Mouse (Mus musculus) heart, postnatal 36 days (tissue): ENCODE data around the gene Socs2. TPM values are rescaled to one million over a fixed set of nuclear protein-coding genes. Genes with fewer than 3 reads are reported as not detected.

Experiments used
- DNase-seq, 2 experiments: peaks; one replicate each; pipeline ENCODE4 v3.0.0; 2021 to 2022
- intact Hi-C: fragments of 180-260 bp; cut with DNase I; formaldehyde crosslinking; loops from one replicate; pipeline ENCODE4 v1.15.1; 2025
- total RNA-seq, 2 experiments: library from RNA; stranded (reverse); gene quantifications; 2 replicates each; pipeline ENCODE4 v1.2.3; 2021

Socs2 gene
- total RNA-seq = 10 to 100 TPM; 44.7 to 57.0 TPM

GRCm38 (mm10) chr10:95416685-95417495, at the start of gene Socs2:
TSS of gene Socs2 (minus strand) at chr10:95417180.
- peak; percentile 95 to 96 for DNase-seq
- intact Hi-C loops = loop anchor here (1.0 to 5.0 kb wide), 7 partner anchors 28 to 274 kb away; no protein-coding TSS in a partner anchor

DNA sequence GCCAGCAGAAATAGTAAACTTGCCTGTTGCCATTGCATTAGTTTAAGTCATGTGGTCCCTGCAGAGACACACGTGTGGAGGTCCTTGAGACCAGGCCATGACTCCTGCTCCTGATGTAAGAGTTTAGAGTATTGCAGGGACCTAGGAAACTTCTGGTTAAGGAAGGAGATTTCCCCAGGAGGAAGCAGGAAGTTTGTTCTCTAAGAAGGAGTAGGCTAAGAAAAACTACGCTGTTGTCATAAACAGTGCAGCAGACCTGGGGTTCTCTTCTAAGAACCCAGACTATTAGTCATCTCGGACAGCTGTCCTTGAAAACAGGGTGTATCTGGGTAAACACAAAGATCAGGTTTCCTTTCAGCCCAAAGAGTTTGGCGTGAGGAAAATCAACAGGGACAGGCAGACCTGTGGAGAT, 48.5 kb upstream of the Socs2 start:
- intact Hi-C loops = no loop called here
- no peak for DNase-seq

DNA sequence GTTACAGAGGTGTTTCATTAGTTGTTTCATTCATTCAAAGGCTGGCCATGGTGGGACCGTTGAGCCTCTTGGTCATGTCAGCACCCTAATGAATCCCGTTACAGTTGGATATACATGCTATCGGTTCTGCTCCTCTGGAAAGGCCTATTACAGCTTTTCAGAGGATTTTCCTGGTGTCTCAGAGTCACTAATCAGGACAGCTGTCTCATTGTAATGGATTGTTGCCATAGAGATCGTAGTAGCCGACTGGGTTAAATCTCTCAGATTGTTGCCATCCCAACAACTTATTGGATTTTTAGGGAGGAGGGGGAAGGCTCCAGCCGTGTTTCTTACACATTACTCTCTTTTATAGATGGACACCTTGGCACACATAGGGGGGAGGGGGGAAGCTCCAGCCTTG, 47.5 kb upstream of the Socs2 start:
- intact Hi-C loops = no loop called here
- no peak for DNase-seq

DNA sequence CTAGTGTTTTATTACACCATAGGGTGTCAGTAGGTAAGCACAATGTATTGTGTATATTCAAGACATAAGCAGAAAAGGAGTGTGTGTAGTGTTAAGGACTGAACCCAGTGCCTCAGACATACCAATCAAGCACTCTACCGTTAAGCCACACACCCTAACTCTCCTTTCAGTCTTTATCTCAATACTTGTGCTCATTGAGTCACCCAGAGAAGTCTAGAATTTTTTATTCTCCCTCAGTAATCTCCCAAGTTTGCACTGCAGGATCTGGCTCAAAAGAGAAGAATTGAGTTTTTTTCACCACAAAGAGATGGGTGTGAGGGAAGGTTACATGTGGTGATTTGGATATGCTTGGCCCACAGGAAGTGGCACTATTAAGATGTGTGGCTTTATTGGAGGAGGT, 45.3 kb upstream of the Socs2 start:
- no peak for DNase-seq
- intact Hi-C loops = no loop called here

GRCm38 (mm10) chr10:95461053-95461553, 44.1 kb upstream of the Socs2 start:
- no peak for DNase-seq
- intact Hi-C loops = no loop called here

DNA sequence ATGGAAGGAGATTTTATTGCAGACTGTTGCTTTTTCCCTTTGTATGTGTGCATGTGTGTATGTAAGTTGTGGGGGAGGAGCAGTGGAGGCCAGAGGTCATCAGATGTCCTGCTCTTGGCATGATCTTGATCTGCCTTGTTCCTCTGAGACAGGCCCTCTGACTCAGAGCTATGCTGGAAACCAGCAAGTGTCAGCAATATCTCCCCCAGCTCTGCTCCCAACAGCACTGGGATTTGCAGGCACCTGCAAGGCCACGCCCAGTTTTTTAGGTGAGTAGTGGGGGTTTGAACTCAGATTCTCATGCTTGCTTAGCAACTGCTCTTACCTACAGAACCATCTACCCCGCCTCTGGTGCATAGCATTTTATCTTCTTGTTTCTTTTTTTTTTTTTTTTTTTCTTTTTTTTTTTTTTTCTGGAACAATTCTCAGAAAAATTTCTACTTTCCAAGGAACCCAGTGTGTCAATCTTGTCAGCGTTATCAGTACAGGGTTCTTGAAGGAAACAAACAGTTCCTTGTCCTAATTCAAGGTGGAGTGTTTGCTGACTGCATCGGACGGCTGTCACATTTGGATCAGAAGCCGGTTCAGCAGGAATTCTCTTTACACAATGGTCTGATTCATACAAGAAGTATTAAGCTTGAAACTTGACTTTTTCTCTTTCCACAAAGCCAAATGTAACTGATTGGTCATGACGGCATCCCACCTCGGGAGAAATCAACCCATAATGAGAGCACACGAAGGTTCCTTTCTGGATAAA, 41.2 kb upstream of the Socs2 start:
- DNase-seq = no peak
- intact Hi-C loops = no loop called here

DNA sequence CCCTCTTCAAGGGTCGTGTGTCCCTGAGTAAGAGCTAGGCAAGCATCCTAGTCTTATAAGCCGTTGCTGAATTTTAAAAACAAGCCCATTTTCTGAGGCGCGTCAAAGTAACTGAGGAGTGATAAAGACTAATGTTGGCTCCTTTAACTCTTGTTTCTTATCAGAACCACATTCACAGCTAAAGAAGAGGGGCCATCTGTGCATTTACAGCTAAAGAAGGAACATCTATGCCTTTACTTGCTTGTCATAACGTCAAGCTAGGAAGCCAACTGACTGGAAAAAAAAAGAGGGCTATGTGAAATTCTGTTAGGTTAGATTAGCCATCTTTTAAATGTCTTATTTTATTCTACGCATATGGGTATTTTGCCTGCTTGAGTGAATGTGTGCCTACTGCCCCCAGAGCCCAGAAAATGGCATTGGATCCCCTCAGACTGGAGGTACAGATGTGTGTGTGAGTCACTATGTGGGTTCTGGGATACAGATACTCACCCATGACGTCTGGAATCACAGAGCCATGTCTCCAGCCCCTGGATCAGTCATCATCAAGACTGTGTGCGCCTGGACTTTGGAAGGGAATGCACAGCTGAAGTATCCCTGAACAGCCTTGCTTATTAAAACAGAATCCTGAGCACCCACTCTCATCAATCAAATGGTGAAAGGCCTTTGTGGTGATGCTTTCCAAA, 40.5 kb upstream of the Socs2 start:
- DNase-seq = no peak
- intact Hi-C loops = no loop called here

DNA sequence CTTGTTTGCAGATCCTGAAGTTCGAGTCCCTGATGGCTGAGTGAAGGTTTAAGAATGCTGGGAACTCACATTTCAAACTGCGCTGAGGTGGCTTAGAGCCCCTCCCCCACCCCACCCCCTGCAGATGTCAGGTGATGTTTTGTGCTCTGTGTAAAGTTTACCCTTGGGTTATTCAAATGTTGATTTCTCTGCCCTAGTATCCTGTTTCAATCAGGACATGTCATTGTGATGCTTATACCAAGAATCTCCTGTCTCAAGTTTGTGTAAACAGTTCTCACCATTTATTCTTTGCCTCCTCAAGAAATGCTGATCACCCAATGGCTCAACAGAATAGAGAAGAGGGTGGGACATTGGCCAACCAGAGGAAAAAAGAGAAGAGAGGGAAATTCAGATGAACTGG, 39.1 kb upstream of the Socs2 start:
- no peak for DNase-seq
- intact Hi-C loops = no loop called here

GRCm38 (mm10) chr10:95453282-95453681, 36.3 kb upstream of the Socs2 start:
- DNase-seq = no peak
- intact Hi-C loops = no loop called here

GRCm38 (mm10) chr10:95449033-95449432, 32.1 kb upstream of the Socs2 start:
- no peak for DNase-seq
- intact Hi-C loops = no loop called here

- intact Hi-C loops = no loop called here
- no peak for DNase-seq
Observed at GRCm38 (mm10) chr10:95447954-95448353, 31.0 kb upstream of the Socs2 start.

- peak; percentile 29 to 31 for DNase-seq
- intact Hi-C loops = no loop called here
Observed at GRCm38 (mm10) chr10:95445104-95446056, 28.4 kb upstream of the Socs2 start.

GRCm38 (mm10) chr10:95442334-95442733, 25.4 kb upstream of the Socs2 start:
- intact Hi-C loops = no loop called here
- no peak for DNase-seq

DNA sequence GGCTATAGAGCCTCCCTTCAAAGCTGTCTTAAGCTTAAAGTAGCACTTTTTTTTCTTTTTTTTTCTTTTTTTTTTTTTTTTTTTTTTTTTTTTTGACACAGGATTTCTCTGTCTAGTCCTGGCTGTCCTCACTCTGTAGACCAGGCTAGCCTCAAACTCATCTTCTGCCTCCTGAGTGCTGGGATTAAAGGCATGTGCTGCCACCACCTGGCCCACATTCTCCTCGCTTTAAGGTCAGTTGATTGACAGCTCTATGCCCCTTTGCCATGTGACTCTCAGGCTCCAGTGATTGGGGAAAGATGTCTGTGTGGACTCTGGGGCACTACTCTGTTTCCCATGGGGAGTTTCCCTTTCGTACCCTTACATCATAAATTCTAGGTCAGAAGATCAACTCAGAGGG, 23.6 kb upstream of the Socs2 start:
- DNase-seq = no peak
- intact Hi-C loops = no loop called here

DNA sequence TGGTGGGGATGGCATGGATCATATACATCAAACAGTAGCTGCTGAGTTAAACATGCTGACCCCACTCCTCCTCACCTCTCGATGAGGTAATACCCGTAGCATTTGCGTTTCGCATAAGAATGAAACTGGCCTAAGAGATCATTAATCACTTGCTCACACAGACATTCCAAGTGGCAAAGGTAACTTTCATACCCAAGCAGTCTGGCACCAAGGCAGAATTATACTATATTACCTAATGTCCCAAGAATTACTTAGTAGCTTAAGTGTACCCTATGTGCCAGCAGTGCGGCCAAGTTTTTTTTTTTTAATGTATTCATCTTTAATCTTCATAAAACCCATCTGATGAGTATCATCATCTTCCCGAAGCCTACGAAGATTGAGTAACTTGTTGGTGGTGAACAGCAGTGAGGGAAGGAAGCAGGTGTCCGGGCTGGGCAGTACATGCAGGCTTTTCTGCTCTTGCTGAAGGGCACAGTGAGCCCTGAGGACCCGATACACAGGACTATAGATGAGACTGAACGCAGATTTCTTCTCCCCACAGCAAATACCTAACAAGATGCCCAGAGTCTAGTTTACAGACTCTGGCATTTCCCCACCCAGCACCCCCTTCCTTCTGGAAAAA, 22.8 kb upstream of the Socs2 start:
- no peak for DNase-seq
- intact Hi-C loops = no loop called here

DNA sequence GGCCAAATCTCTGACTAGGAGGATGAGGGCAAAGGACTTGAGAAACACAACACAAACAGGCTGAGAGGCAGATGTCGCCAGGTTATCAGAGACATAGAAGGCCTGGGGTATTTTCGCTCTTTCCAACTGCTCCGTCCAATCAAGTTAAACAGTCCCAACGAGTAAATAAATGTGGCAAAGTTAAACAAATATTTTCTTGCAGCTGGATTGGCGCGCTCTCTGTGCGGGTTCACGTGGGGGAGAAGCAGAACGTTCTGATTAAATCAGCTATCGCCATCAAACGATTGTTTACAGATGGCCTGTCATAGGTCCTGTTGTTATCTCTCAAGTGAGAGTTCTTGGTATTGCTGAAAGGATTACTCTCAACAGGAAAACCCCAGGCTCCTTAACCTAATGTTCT, 22.0 kb upstream of the Socs2 start:
- no peak for DNase-seq
- intact Hi-C loops = no loop called here

- no peak for DNase-seq
- intact Hi-C loops = no loop called here
Observed at GRCm38 (mm10) chr10:95430271-95430670, 13.3 kb upstream of the Socs2 start.

DNA sequence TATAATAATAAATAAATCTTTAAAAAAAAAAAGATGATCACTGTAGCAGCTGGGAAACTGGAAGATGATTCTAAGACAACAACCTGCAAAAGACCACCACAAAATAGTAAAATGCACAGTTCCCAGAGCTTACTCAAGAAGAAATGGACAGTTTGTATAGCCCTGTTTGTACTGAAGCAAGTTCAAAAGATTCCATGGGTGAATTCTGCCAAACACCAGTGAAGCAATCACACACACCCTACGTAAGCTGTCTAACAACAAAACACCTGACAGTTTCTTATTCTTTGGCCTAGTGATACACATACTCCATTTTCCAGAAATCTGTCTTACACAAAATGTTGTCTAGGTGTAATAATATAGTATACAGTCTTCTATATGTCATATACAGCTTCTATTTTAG, 12.1 kb upstream of the Socs2 start:
- no peak for DNase-seq
- intact Hi-C loops = no loop called here

DNA sequence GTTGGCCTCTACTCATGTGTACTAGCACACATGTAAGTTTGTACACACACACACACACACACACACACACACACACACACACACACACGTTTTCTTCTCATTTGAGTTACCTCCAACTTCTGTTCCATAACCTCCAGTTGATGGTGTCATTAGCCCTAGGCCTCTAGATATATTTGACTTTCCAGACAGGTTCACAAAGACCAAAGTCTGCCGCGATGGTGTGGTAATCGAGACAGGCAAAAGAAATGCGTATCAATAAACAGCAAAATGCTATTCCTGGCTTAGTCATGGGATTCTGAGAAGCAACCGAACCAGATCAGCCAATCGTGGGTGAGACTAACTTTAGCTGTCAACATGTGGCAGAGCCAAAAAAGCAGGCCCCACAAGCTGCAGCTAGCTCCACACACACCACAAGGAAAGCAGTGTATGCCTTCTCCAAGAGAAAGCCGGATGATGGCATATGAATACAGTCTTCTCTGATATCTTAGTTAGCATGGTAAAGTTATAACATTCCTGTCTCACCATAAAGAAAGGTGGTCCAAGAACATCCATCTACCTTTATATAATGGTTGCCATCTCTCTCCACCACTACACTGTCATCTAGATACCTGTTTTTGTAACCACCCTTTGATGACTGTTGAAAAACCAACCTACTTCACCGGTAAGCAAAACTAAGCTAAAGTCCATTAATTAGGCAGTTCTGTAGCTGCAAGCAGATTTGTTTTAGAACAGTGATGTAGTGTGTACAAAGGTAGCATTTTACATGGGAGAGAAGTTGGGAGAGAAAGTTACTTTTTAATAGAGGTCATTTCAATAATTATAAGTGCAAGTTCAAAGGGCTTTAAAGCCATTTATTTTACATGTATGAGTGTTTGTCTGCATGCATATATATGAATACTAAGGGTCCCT, 9.5 kb upstream of the Socs2 start:
- DNase-seq = no peak
- intact Hi-C loops = no loop called here
